Mouse (Mus musculus) hindbrain, embryonic 13.5 days (tissue): Measurements from ENCODE around the gene Plekho1. TPM values are rescaled to one million over a fixed set of nuclear protein-coding genes. Genes with fewer than 3 reads are reported as not detected.

ENCODE experiments used
- ATAC-seq: fragments of 200-750 bp; cut with Nextera tagmentation; 2 replicates; pipeline ENCODE4 v1.8.0; 2017; ENCODE audit warnings: moderate TSS enrichment; ENCODE audit not compliant: low FRiP score
- H3K27ac ChIP-seq: fragments of 300-500 bp; sonication (generic); 2 replicates; pipeline ENCODE4 v1.5.1; 2015; ENCODE audit warnings: inconsistent platforms, mild to moderate bottlenecking, moderate library complexity
- H3K27me3 ChIP-seq: fragments of 300-500 bp; sonication (generic); 2 replicates; pipeline ENCODE4 v1.6.1; 2015; ENCODE audit warnings: mild to moderate bottlenecking, inconsistent platforms
- H3K36me3 ChIP-seq: fragments of 300-500 bp; sonication (generic); 2 replicates; pipeline ENCODE4 v1.6.1; 2015; ENCODE audit warnings: mild to moderate bottlenecking, inconsistent platforms
- H3K4me1 ChIP-seq: fragments of 300-500 bp; sonication (generic); replicated peaks from 2 replicates; pipeline ENCODE4 v1.6.1; 2015; ENCODE audit warnings: inconsistent platforms
- H3K4me2 ChIP-seq: fragments of 300-500 bp; sonication (generic); 2 replicates; pipeline ENCODE4 v1.6.1; 2015; ENCODE audit warnings: inconsistent platforms, mild to moderate bottlenecking, moderate library complexity
- H3K4me3 ChIP-seq: fragments of 300-500 bp; sonication (generic); 2 replicates; pipeline ENCODE4 v1.5.1; 2015; ENCODE audit warnings: mild to moderate bottlenecking, inconsistent platforms
- H3K9ac ChIP-seq: fragments of 300-500 bp; sonication (generic); 2 replicates; pipeline ENCODE4 v1.6.1; 2015; ENCODE audit warnings: mild to moderate bottlenecking, inconsistent platforms
- H3K9me3 ChIP-seq: fragments of 300-500 bp; sonication (generic); 2 replicates; pipeline ENCODE4 v1.6.1; 2016; ENCODE audit warnings: inconsistent platforms
- WGBS: fragments of 180-500 bp; shearing (Covaris S2); methylation state at CpG from one replicate; pipeline ENCODE4 v1.1.7; 2015; 5-methylcytosine and 5-hydroxymethylcytosine counted together
- polyA plus RNA-seq: library from polyadenylated mRNA; unstranded; fragments of >200 nt; fragmentation: Nextera tagmentation; extraction: Ambion mirVana; gene quantifications from 2 replicates; pipeline ENCODE4 v1.2.1, GENCODE M21; 2015

The Plekho1 gene
- polyA plus RNA-seq, 1 experiment from 2014 or later, result 65.4 TPM

DNA sequence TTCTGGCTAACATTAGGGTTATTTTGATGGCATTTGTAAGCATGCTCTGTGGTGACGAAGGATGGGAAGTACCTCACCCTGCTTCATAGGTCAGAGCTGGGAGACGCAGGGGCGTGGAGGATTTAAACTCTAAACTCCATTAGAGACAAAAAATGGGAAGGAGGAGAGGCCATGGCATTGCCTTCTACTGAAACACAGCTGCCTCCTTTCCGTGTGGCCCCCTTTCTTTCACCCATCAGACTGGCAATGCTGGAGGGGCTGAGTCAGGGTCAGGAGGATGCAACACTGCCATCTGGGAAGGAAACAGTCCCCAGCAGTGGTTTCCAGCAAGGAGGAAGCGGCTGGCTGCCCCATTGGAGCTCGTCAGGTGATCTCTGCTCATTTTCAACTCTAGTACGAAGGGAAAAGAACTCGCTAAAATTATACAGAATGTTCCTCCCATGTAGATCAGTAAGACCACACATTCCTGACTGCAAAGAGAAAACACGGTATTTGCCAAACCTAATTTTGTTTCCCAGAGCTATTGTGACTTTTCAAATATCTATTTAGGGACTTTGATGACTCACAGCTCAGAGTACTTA is 5.2 kb upstream of the Plekho1 start:
- H3K4me2 ChIP-seq, result no peak overlapping the region
- H3K4me3 ChIP-seq, result no peak overlapping the region
- H3K9ac ChIP-seq, result no peak overlapping the region; the same call in 1 of the 2 replicates
- ATAC-seq, result no peak
- H3K36me3 ChIP-seq, result 0 out of 2 replicates have a peak, but pooled peaks cover 7% of the 10 kb centered on the region
- H3K27me3 ChIP-seq, result no peaks in the 10 kb centered on the region
- no peaks in the 10 kb centered on the region for H3K9me3 ChIP-seq
- peaks cover 36% of the 10 kb centered on the region for H3K4me1 ChIP-seq
- H3K27ac ChIP-seq, result peak overlapping the region; percentile 52
- WGBS, result 71% methylated on average over 9 of the region's 9 CpGs

DNA sequence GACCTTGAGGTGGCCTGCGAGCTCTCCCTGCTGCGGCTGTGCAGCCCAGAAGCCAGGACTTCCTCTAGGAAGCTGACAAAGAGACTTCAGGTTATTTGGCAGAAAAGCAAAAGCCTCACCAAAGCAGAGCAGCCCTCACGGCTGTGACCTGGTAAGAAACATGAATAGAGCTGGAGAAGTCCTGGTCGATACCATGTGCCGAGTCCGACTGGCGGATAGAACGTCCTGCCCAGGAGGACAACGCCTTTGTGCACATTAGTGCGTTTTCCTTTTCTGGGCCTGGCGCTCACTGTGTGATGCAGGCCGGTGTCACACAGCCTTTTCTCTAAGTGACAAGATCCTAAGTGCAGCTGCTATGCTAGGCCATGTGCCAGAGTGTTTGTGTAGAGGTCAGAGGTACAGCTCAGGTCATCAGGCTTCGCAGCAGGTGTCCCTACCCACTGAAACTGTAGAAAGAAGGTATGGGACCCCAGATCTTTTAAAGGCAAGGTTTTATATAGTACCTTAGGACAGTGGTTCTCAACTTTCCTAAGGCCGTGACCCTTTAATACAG is 4.4 kb upstream of the Plekho1 start:
- Histone ChIP-seq H3K9me3 (no peaks in the 10 kb centered on the region), H3K4me1 (peaks cover 36% of the 10 kb centered on the region), H3K4me3 (no peak overlapping the region), H3K27me3 (no peaks in the 10 kb centered on the region), H3K4me2 (no peak overlapping the region), H3K27ac (no peak overlapping the region), H3K36me3 (0 out of 2 replicates have a peak, but pooled peaks cover 7% of the 10 kb centered on the region), H3K9ac (no peak overlapping the region)
- 79% methylated on average over 14 of the region's 14 CpGs for WGBS
- ATAC-seq, result no peak

DNA sequence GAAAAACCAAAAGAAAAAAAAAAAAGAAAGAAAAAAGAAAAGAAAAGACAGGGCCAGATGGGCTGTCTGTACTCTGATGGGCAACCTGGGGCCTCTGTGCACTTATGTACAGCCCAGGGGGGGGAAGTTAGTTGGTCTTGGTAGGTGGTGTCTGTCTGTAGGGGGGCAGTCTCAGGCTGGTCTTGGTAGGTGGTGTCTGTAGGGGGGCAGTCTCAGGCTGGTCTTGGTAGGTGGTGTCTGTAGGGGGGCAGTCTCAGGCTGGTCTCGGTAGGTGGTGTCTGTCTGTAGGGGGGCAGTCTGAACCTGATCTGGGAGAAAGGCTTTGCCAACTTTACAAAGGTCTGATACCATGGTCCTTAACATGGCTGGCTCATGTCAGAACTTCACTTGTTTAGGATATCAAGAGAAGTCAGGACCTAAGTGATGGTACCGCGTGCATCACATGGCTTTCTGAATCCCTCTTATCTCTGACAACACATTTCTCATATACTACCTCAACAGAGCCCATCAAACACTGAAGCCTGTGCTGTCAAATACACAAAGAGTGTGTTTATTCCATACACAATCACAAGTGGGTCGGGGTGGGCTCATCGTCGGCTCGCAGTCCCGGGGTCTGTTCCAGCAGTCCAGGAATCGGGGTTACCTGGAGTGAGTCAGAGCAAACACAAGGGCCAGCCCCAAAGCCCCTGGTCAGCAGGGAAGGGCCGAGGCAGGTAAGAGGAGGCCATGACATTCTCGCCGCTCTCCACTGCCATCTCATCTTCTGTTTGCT is 3.7 kb upstream of the Plekho1 start:
- H3K4me2 ChIP-seq, result no peak overlapping the region

DNA sequence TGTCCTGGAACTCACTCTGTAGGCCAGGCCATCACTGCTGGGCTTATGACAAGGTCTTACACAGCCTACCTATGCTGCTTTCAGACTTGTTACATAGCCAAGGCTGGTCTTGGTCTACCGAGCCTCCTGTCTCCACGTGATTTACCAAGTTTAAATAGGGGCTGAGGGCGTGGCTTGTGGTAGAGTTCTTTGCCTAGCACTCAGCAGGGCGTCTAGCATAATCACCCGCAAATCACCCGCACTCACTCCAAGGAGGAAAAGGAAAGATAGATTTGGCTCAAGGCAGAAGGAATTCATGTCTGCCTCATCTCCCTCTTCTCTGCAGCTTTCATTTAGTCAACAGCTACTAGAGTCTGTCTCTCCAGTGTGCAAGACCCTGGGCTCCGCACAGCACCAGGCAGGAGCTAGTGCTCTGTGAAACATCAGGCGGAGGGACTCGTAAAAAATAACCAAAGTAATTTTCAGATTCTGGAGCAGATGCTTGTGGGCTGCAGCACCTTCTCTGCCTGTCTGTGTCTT is 1.5 kb upstream of the Plekho1 start:
- Histone ChIP-seq H3K4me1 (peaks cover 61% of the 10 kb centered on the region), H3K4me3 (peak overlapping the region; percentile 77)
- no peak for ATAC-seq

More for the DNA sequence above, 3.7 kb upstream of the Plekho1 start:
- Histone ChIP-seq H3K9ac (no peak overlapping the region), H3K9me3 (no peaks in the 10 kb centered on the region), H3K27me3 (no peaks in the 10 kb centered on the region), H3K36me3 (0 out of 2 replicates have a peak, but pooled peaks cover 7% of the 10 kb centered on the region), H3K27ac (no peak overlapping the region), H3K4me1 (peaks cover 39% of the 10 kb centered on the region), H3K4me3 (no peak overlapping the region)
- WGBS, result 85% methylated on average over 12 of the region's 12 CpGs
- no peak for ATAC-seq

DNA sequence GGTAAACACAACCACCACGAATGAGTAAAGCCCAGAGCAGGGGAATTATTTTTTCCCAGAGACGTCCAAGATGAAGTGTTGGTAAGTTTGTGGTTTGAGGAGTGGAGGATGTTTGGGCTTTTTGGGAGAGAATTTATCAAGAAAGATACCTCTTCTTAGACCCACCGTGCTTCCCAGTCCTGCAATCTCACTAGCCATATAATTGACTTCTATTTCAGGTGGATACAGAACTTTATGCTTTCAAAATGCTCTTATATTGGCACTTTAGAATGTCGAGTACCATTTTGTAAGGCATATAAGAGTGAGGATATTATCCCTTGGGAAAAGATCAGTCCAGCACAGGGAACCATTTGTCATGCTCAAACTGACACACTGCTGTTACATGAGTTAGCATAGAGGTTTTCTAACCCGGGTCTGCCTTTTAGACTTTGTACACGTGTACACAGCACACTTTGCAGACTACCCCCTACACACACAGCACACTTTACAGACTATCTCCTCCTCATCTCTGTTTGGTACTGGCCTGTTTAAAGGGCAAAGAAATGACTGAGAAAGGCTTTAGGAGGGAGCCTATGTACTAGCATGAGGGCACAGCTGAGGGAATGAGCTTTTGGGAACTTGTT is 761 bp upstream of the Plekho1 start:
- WGBS, result 6% methylated on average over 6 of the region's 6 CpGs
- H3K4me3 ChIP-seq, result peak overlapping the region; percentile 77
- peak overlapping the region; percentile 94 for H3K4me2 ChIP-seq
- H3K9me3 ChIP-seq, result no peaks in the 10 kb centered on the region
- peaks cover 13% of the 10 kb centered on the region for H3K36me3 ChIP-seq
- H3K27ac ChIP-seq, result peak overlapping the region; percentile 99
- H3K9ac ChIP-seq, result peak overlapping the region; percentile 98
- H3K27me3 ChIP-seq, result no peaks in the 10 kb centered on the region
- peaks cover 68% of the 10 kb centered on the region for H3K4me1 ChIP-seq
- no peak for ATAC-seq

More for the DNA sequence above, 1.5 kb upstream of the Plekho1 start:
- H3K27ac ChIP-seq, result peak overlapping the region; percentile 99
- no peaks in the 10 kb centered on the region for H3K9me3 ChIP-seq
- WGBS, result 23% methylated on average over 9 of the region's 9 CpGs
- H3K36me3 ChIP-seq, result 0 out of 2 replicates have a peak, but pooled peaks cover 7% of the 10 kb centered on the region
- peak overlapping the region; percentile 94 for H3K4me2 ChIP-seq
- H3K27me3 ChIP-seq, result no peaks in the 10 kb centered on the region
- H3K9ac ChIP-seq, result peak overlapping the region; percentile 98

DNA sequence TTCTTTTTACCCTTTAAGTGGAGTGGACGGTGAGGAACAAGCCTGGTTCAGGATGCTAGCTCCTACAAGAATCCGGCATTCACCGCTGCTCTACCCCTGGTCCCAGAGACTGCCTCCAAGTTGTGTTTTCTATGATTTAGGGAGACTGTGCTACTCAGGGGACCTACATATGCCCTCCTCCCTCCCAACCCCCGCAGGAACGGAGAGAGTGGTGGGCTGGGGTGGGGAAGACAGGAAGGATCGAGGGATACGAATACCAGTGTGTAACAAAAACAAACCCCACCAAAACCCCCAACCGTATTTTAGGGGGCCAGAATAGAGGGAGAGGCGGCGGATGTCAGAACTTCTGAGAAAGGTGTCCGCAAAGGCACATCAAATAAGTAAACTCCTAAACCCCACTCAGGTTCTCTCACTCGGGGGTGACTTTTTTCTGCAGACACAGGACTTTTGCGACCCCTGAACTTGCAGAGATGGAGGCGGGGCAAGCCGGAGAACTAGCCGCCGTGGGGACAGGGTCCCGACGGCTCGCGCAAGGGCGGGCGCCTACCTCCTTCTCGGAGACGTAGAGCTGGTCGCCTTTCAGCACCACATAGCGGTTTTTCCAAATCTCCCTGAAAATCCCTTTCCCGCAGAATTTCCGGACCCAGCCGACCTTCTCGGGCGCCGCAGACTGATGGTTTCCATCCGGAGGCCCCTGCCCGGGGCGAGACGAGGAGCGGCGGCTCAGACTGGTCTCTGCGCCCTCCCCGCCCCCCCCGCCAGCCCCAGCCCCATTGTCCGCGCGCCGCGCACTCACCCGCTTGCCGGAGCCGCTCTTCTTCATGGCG is 613 bp downstream of the Plekho1 start:
- Histone ChIP-seq H3K4me2 (peak overlapping the region; percentile 94), H3K27me3 (no peaks in the 10 kb centered on the region), H3K9ac (peak overlapping the region; percentile 98), H3K36me3 (peaks cover 25% of the 10 kb centered on the region), H3K4me3 (peak overlapping the region; percentile 77), H3K9me3 (no peaks in the 10 kb centered on the region), H3K4me1 (peaks cover 64% of the 10 kb centered on the region), H3K27ac (peak overlapping the region; percentile 99)
- ATAC-seq, result peak; percentile 75
- under 1% methylated on average over 50 of the region's 51 CpGs for WGBS

DNA sequence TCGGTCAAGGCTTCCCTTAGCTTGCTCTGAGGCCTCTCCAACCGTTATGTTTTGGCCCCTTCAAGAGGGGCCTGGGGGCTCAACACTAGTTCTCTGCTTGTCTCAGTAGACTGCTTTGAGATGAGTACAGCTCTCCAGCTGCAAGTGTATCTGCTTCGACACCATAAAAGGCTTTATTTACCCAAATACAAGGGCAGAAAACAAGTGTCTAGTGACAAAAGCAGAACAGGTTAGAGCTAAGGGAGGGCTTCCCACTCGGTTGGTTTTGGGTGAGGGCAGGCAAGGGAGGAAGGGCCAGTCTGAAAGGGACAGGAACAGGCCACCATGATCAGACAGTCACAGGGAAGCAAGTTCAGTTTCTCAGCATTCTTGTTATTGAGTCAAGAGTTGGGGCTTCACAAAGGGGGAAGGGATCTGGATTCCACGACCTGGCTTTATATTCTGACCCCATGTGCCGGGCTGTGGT is 1.4 kb downstream of the Plekho1 start:
- H3K27me3 ChIP-seq, result no peaks in the 10 kb centered on the region
- H3K36me3 ChIP-seq, result peaks cover 28% of the 10 kb centered on the region
- no peak for ATAC-seq
- H3K9ac ChIP-seq, result peak overlapping the region; percentile 98
- 9% methylated on average over 6 of the region's 6 CpGs for WGBS
- peaks cover 60% of the 10 kb centered on the region for H3K4me1 ChIP-seq
- H3K4me3 ChIP-seq, result peak overlapping the region; percentile 77
- no peaks in the 10 kb centered on the region for H3K9me3 ChIP-seq
- peak overlapping the region; percentile 94 for H3K4me2 ChIP-seq
- peak overlapping the region; percentile 99 for H3K27ac ChIP-seq

DNA sequence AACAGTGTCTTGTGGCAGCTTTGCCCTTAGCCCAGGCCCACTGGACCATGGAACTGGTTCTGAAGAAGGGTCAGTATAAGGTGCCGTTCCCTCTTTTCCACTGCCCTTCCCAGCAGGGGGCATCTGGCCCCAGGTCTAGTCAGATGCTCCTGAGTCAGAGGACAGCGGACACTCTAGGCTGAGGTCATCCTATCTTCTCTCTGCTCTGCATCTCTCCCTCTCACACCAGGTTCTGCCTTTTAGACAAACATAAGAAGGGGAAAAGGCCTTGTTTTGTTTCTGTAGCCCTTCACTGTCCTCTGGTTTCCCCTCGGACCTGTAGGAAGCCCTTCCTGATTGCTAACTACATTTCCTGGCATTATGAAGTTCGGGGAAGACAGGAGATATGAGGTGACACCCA is 1.9 kb downstream of the Plekho1 start:
- Histone ChIP-seq H3K36me3 (peaks cover 33% of the 10 kb centered on the region), H3K4me1 (peaks cover 63% of the 10 kb centered on the region), H3K4me2 (peak overlapping the region; percentile 94), H3K27ac (peak overlapping the region; percentile 99), H3K27me3 (no peaks in the 10 kb centered on the region), H3K9me3 (no peaks in the 10 kb centered on the region), H3K4me3 (peak overlapping the region; percentile 77), H3K9ac (peak overlapping the region; percentile 98)
- 26% methylated on average over 4 of the region's 4 CpGs for WGBS
- no peak for ATAC-seq

DNA sequence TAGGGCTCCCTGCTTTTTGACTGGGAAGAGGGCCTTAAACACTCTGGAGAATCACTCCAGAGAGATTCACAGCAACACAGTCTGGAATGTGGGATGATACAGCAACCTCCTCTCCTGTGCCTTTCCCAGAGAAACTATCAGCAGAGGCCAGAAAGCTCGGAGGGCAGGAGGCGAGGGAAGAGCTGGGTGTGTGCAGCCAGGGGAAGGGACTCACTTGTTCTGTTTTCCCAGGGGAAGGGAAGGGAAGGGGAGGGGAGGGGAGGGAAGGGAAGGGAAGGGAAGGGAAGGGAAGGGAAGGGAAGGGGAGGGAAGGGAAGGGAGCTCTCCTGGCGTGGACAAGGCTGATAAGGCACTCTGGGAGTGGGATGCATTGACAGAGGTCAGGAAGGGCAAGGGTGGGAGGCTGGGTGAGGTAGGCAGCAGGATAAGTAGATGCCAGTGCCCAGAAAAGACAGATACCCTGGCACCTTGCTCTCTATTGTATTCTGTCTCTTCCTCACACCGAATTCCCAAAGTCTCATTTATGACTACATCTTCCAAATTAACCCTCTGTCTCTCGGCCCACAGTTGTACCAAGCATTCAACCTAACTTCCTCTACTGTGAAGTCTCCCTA is 2.7 kb downstream of the Plekho1 start:
- H3K4me1 ChIP-seq, result peaks cover 63% of the 10 kb centered on the region
- H3K9ac ChIP-seq, result peak overlapping the region; percentile 98
- no peak for ATAC-seq
- no peaks in the 10 kb centered on the region for H3K9me3 ChIP-seq
- peak overlapping the region; percentile 77 for H3K4me3 ChIP-seq
- H3K27me3 ChIP-seq, result no peaks in the 10 kb centered on the region
- peaks cover 41% of the 10 kb centered on the region for H3K36me3 ChIP-seq
- 27% methylated on average over 5 of the region's 5 CpGs for WGBS
- peak overlapping the region; percentile 99 for H3K27ac ChIP-seq
- H3K4me2 ChIP-seq, result peak overlapping the region; percentile 94

DNA sequence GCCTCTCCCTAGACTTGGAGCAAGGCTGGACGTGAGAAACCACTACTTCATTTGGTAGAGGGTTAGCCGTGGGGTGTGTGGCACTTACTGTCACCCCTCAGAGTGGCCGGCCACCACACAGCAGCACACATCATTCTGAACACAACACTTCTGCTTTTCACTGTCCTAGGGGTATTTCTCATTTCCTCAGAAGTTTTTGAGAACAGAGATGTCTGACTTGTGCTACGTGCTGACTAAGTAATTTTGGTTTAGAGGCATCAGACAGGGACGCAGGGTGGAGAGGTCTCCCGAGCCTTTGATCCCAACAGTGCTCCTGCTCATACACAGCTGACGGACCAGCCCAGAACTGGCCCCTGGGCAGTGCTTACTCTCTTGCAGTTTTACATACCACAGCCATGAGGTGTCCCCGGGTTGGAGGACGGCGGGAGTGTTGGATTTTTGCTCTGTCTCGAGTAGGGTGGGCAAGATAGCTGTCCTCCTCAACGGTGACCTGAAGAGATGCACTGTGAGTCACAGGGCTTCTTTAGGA is 5.3 kb downstream of the Plekho1 start:
- Histone ChIP-seq H3K4me3 (no peak overlapping the region), H3K27ac (no peak overlapping the region), H3K9me3 (no peaks in the 10 kb centered on the region), H3K4me1 (peaks cover 62% of the 10 kb centered on the region), H3K36me3 (peaks cover 50% of the 10 kb centered on the region), H3K9ac (no peak overlapping the region), H3K27me3 (no peaks in the 10 kb centered on the region), H3K4me2 (no peak overlapping the region)
- 92% methylated on average over 12 of the region's 12 CpGs for WGBS
- no peak for ATAC-seq

DNA sequence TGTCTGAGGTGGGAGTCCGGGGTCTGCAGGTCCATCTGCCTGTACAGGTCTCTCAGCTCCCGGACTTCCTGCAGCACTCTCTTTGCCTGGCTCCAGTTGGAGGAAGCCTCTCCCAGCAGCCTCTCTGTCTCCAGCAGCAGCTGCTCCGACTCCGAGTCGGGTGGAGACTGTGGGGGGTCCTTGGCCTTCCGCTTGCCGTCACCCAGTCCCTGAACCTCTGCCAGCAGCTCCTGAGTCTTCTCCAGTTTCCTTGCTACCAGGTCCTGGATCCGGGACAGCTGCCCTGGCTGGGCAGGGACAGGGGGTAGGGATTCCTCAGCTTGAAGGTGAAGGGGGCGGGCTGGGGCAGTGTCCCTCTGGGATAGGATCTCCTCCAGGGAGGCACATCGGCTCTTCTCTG is 6.8 kb downstream of the Plekho1 start:
- Histone ChIP-seq H3K36me3 (peaks cover 50% of the 10 kb centered on the region), H3K4me3 (no peak overlapping the region), H3K9me3 (no peaks in the 10 kb centered on the region), H3K9ac (no peak overlapping the region), H3K27ac (peak overlapping the region; percentile 23), H3K4me2 (no peak overlapping the region), H3K27me3 (no peaks in the 10 kb centered on the region), H3K4me1 (peaks cover 61% of the 10 kb centered on the region)
- 58% methylated on average over 10 of the region's 10 CpGs for WGBS
- no peak for ATAC-seq
